28 mouse cellular contexts compared by ENCODE assay signal in the genomic region with DNA sequence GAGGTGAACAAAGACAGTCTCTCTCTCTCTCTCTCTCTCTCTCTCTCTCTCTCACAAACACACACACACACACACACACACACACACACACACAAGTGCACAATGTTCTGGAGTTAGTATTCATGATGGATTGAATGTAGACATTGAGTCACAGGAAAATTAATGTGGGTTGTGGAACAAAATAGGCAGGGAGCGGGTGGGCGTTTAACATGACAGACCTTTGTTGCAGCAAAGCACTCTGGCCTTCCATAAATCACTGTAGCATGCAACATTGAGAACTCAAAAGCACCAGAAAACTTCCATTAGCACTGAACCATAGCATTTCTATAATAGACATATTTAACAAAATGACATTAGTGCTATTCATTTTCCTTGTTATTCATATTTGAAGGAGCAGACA.
DNase-seq lines count a peak whose midpoint lies in the region; ATAC-seq and TF ChIP-seq lines count a peak whose summit lies in the region.
"Had no signal": no experiment of that assay in that cellular context is flagged by ENCODE, and none has a peak within 500 bp of the region (broad histone marks: within the 10 kb centered on the region; RNA-seq: fewer than 3 reads in every experiment).

No protein-coding gene starts in this region.

- H3K4me2 ChIP-seq in forebrain, embryonic 14.5 days (ENCODE audit: low read length): no peak overlapping the region
- H3K4me2 ChIP-seq in forebrain, embryonic 11.5 days (ENCODE audit: low read depth, low read length, severe bottlenecking): no peak overlapping the region
- H3K4me2 ChIP-seq in kidney, postnatal 0 days (ENCODE audit: low read length): no peak overlapping the region
- no peak overlapping the region for H3K4me2 ChIP-seq in neural tube, embryonic 13.5 days
- H3K4me2 ChIP-seq in neural tube, embryonic 15.5 days: no peak overlapping the region

- H3K27ac ChIP-seq in forebrain, embryonic 14.5 days (ENCODE audit: low read depth, low read length): no peak overlapping the region
- H3K27ac ChIP-seq in forebrain, embryonic 11.5 days (ENCODE audit: low read depth, low read length): no peak overlapping the region
- no peak overlapping the region for H3K27ac ChIP-seq in kidney, postnatal 0 days
- no peak overlapping the region for H3K27ac ChIP-seq in neural tube, embryonic 13.5 days (replicated peaks)
- no peak overlapping the region for H3K27ac ChIP-seq in neural tube, embryonic 15.5 days (replicated peaks)
- H3K27ac ChIP-seq: hindbrain, embryonic 10.5 days; liver, embryonic 14.5 days; macrophage; stomach, postnatal 0 days had no signal

- H3K4me1 ChIP-seq in forebrain, embryonic 14.5 days (ENCODE audit: control insufficient read depth, insufficient read depth, low read length): no peaks in the 10 kb centered on the region
- H3K4me1 ChIP-seq in forebrain, embryonic 11.5 days (replicated peaks; ENCODE audit: control insufficient read depth, insufficient read depth, low read length): no peaks in the 10 kb centered on the region
- no peaks in the 10 kb centered on the region for H3K4me1 ChIP-seq in kidney, postnatal 0 days (replicated peaks; ENCODE audit: insufficient read depth, low read length)
- no peaks in the 10 kb centered on the region for H3K4me1 ChIP-seq in neural tube, embryonic 13.5 days (replicated peaks)
- no peaks in the 10 kb centered on the region for H3K4me1 ChIP-seq in neural tube, embryonic 15.5 days
- H3K4me1 ChIP-seq: hindbrain, embryonic 10.5 days had no signal

- H3K36me3 ChIP-seq in forebrain, embryonic 14.5 days (ENCODE audit: control insufficient read depth, insufficient read depth, low read length): no peaks in the 10 kb centered on the region
- H3K36me3 ChIP-seq in forebrain, embryonic 11.5 days (ENCODE audit: control insufficient read depth, insufficient read depth, low read length): no peaks in the 10 kb centered on the region
- no peaks in the 10 kb centered on the region for H3K36me3 ChIP-seq in kidney, postnatal 0 days (ENCODE audit: insufficient read depth, low read length)
- no peaks in the 10 kb centered on the region for H3K36me3 ChIP-seq in neural tube, embryonic 13.5 days
- no peaks in the 10 kb centered on the region for H3K36me3 ChIP-seq in neural tube, embryonic 15.5 days
- H3K36me3 ChIP-seq: G1E; hindbrain, embryonic 10.5 days had no signal

- no peak overlapping the region for H3K9ac ChIP-seq in forebrain, embryonic 14.5 days (ENCODE audit: low read length)
- no peak overlapping the region for H3K9ac ChIP-seq in forebrain, embryonic 11.5 days (ENCODE audit: low read length)
- no peak overlapping the region for H3K9ac ChIP-seq in kidney, postnatal 0 days (ENCODE audit: low read depth, low read length)
- no peak overlapping the region for H3K9ac ChIP-seq in neural tube, embryonic 13.5 days
- H3K9ac ChIP-seq in neural tube, embryonic 15.5 days (replicated peaks): no peak overlapping the region
- H3K9ac ChIP-seq: liver, embryonic 14.5 days had no signal

- WGBS in forebrain, embryonic 14.5 days: 77% methylated on average over 2 of the region's 2 CpGs
- 89% methylated on average over 2 of the region's 2 CpGs for WGBS in forebrain, embryonic 11.5 days
- 20% methylated on average over 2 of the region's 2 CpGs for WGBS in kidney, postnatal 0 days
- WGBS in neural tube, embryonic 13.5 days: 14% methylated on average over 2 of the region's 2 CpGs
- WGBS in neural tube, embryonic 15.5 days: 26% methylated on average over 2 of the region's 2 CpGs

- H3K9me3 ChIP-seq in forebrain, embryonic 14.5 days (replicated peaks; ENCODE audit: control insufficient read depth, low read length): no peaks in the 10 kb centered on the region
- H3K9me3 ChIP-seq in forebrain, embryonic 11.5 days (ENCODE audit: control insufficient read depth, low read length): no peaks in the 10 kb centered on the region
- no peaks in the 10 kb centered on the region for H3K9me3 ChIP-seq in kidney, postnatal 0 days (replicated peaks; ENCODE audit: low read length)
- H3K9me3 ChIP-seq in neural tube, embryonic 13.5 days: no peaks in the 10 kb centered on the region
- H3K9me3 ChIP-seq in neural tube, embryonic 15.5 days (replicated peaks): no peaks in the 10 kb centered on the region
- H3K9me3 ChIP-seq: hindbrain, embryonic 10.5 days had no signal

- TF ChIP-seq CTCF in kidney, postnatal 0 days (IDR thresholded peaks at IDR 0.05; ENCODE audit: low read depth): no peak

- no peak overlapping the region for H3K4me3 ChIP-seq in forebrain, embryonic 14.5 days (ENCODE audit: low read depth, low read length)
- no peak overlapping the region for H3K4me3 ChIP-seq in forebrain, embryonic 11.5 days (ENCODE audit: low read depth, low read length)
- no peak overlapping the region for H3K4me3 ChIP-seq in kidney, postnatal 0 days (replicated peaks; ENCODE audit: low read depth, low read length)
- no peak overlapping the region for H3K4me3 ChIP-seq in neural tube, embryonic 13.5 days
- no peak overlapping the region for H3K4me3 ChIP-seq in neural tube, embryonic 15.5 days (replicated peaks)
- H3K4me3 ChIP-seq: hindbrain, embryonic 10.5 days had no signal

- H3K27me3 ChIP-seq in forebrain, embryonic 14.5 days (replicated peaks; ENCODE audit: control insufficient read depth, insufficient read depth, low read length): no peaks in the 10 kb centered on the region
- no peaks in the 10 kb centered on the region for H3K27me3 ChIP-seq in forebrain, embryonic 11.5 days (ENCODE audit: control insufficient read depth, insufficient read depth, low read length)
- no peaks in the 10 kb centered on the region for H3K27me3 ChIP-seq in kidney, postnatal 0 days (ENCODE audit: insufficient read depth, low read length)
- H3K27me3 ChIP-seq in neural tube, embryonic 13.5 days: no peaks in the 10 kb centered on the region
- H3K27me3 ChIP-seq in neural tube, embryonic 15.5 days (replicated peaks): no peaks in the 10 kb centered on the region

- ATAC-seq in forebrain, embryonic 14.5 days: no peak
- ATAC-seq in forebrain, embryonic 11.5 days (replicated peaks; ENCODE audit: low FRiP score): no peak
- no peak for ATAC-seq in kidney, postnatal 0 days (replicated peaks; ENCODE audit: low FRiP score, low read depth)
- ATAC-seq in neural tube, embryonic 13.5 days (ENCODE audit: low read depth): 0 out of 2 replicates have a peak, but pooled peaks have one; percentile 23
- no peak for ATAC-seq in neural tube, embryonic 15.5 days (ENCODE audit: low FRiP score)
- ATAC-seq: forebrain, embryonic 16.5 days; intestine, postnatal 0 days; midbrain, embryonic 16.5 days had no signal

- DNase-seq in forebrain, embryonic 14.5 days (ENCODE audit: low spot score): peak; percentile 1
- DNase-seq in forebrain, embryonic 11.5 days (ENCODE audit: low spot score): no peak
- peak; percentile 37 for DNase-seq in kidney, postnatal 0 days (ENCODE audit: low spot score)
- no peak for DNase-seq in kidney, adult 8-10 months
- DNase-seq in layer of hippocampus, adult 9-11 months: peak; percentile 71
- DNase-seq in cerebellum, postnatal 10 days: no peak
- DNase-seq: adrenal gland, adult 8-10 months; cerebellum, adult 11-12 months; cerebellum, postnatal 14 days; gastrocnemius, postnatal 10 days; heart, postnatal 14 days; kidney, postnatal 4 days; liver; lung, adult 2 months; lung, postnatal 10 days; right cerebral cortex, postnatal 4 days; thymus, adult 18-20 months; thymus, postnatal 25 days had no signal

Comparison
In these comparisons a context has a peak if more than half of its experiments do, and no peak if none do; other contexts are left out.
1. DNase-seq: peak in forebrain, embryonic 14.5 days (single experiment), kidney, postnatal 0 days (single experiment) and layer of hippocampus, adult 9-11 months (single experiment); none in forebrain, embryonic 11.5 days (single experiment), kidney, adult 8-10 months (0 of 2) and cerebellum, postnatal 10 days (0 of 2).